Mouse (Mus musculus) forebrain, embryonic 14.5 days (tissue): ENCODE measurements at regions not wholly inside any gene's neighbourhood (a gene's known extent, or its start where the extent isn't known, plus 50 kb on each side); places are given as distances from the start of the nearest gene placed in this dataset.

Experiments used
- ATAC-seq: fragments of 200-750 bp; cut with Nextera tagmentation; 2 replicates; pipeline ENCODE4 v1.8.0; 2017; ENCODE audit warnings: mild to moderate bottlenecking, moderate library complexity
- DNase-seq: peaks from one replicate; pipeline ENCODE4 v3.0.0-alpha.2; 2015; ENCODE audit warnings: low spot score
- H3K27ac ChIP-seq: fragments of 300-500 bp; sonication (generic); 2 replicates; pipeline ENCODE4 v1.5.1; 2014; ENCODE audit warnings: low read depth, mild to moderate bottlenecking, control low read depth, low read length, moderate library complexity
- H3K27me3 ChIP-seq: fragments of 300-500 bp; sonication (generic); replicated peaks from 2 replicates; pipeline ENCODE4 v1.6.1; 2014; ENCODE audit warnings: low read length, control low read depth, mixed read lengths; ENCODE audit not compliant: control insufficient read depth, insufficient read depth
- H3K36me3 ChIP-seq: fragments of 300-500 bp; sonication (generic); 2 replicates; pipeline ENCODE4 v1.6.1; 2014; ENCODE audit warnings: low read length, control low read depth; ENCODE audit not compliant: control insufficient read depth, insufficient read depth
- H3K4me1 ChIP-seq: fragments of 300-500 bp; sonication (generic); 2 replicates; pipeline ENCODE4 v1.6.1; 2014; ENCODE audit warnings: antibody characterized with exemption, low read length, control low read depth; ENCODE audit not compliant: control insufficient read depth, insufficient read depth
- H3K4me2 ChIP-seq: fragments of 300-500 bp; sonication (generic); 2 replicates; pipeline ENCODE4 v1.6.1; 2014; ENCODE audit warnings: mild to moderate bottlenecking, control low read depth, low read length
- H3K4me3 ChIP-seq: fragments of 300-500 bp; sonication (generic); 2 replicates; pipeline ENCODE4 v1.5.1; 2014; ENCODE audit warnings: low read depth, low read length, control low read depth
- H3K9ac ChIP-seq: fragments of 300-500 bp; sonication (generic); 2 replicates; pipeline ENCODE4 v1.6.1; 2014; ENCODE audit warnings: mild to moderate bottlenecking, low read length, control low read depth, moderate library complexity
- H3K9me3 ChIP-seq: fragments of 300-500 bp; sonication (generic); replicated peaks from 2 replicates; pipeline ENCODE4 v1.6.1; 2016; ENCODE audit warnings: low read length, control low read depth, mixed read lengths; ENCODE audit not compliant: control insufficient read depth
- WGBS: fragments of 180-500 bp; shearing (Covaris S2); extraction: QIAGEN DNeasy Blood & Tissue Kit; methylation state at CpG from one replicate; pipeline ENCODE4 v1.1.7; 2014; 5-methylcytosine and 5-hydroxymethylcytosine counted together

- ATAC-seq (no peak), DNase-seq (no peak)
- H3K4me2 ChIP-seq: no peak overlapping the region
- no peaks in the 10 kb centered on the region for H3K4me1 ChIP-seq
- H3K27ac ChIP-seq: no peak overlapping the region
- no peaks in the 10 kb centered on the region for H3K9me3 ChIP-seq
- no peaks in the 10 kb centered on the region for H3K36me3 ChIP-seq
- H3K27me3 ChIP-seq: no peaks in the 10 kb centered on the region
- no peak overlapping the region for H3K9ac ChIP-seq
- WGBS: 92% methylated on average over 5 of the region's 5 CpGs
- H3K4me3 ChIP-seq: no peak overlapping the region
These were observed 77.7 kb upstream of the Cited2 start for GRCm38 (mm10) chr10:17645363-17645762.

- Histone ChIP-seq H3K4me2 (no peak overlapping the region), H3K4me1 (no peaks in the 10 kb centered on the region), H3K27me3 (no peaks in the 10 kb centered on the region), H3K27ac (no peak overlapping the region), H3K9ac (no peak overlapping the region), H3K4me3 (no peak overlapping the region), H3K9me3 (no peaks in the 10 kb centered on the region), H3K36me3 (no peaks in the 10 kb centered on the region)
- no peak for ATAC-seq
- DNase-seq: no peak
- 87% methylated on average over 4 of the region's 4 CpGs for WGBS
These were observed 76.6 kb upstream of the Cited2 start for GRCm38 (mm10) chr10:17646391-17646790.

GRCm38 (mm10) chr10:17648077-17648476, 74.9 kb upstream of the Cited2 start:
- Histone ChIP-seq H3K36me3 (no peaks in the 10 kb centered on the region), H3K27me3 (no peaks in the 10 kb centered on the region), H3K4me3 (no peak overlapping the region), H3K4me2 (no peak overlapping the region), H3K9ac (no peak overlapping the region), H3K9me3 (no peaks in the 10 kb centered on the region), H3K4me1 (no peaks in the 10 kb centered on the region; the same call in 1 of the 2 replicates), H3K27ac (no peak overlapping the region)
- DNase-seq (no peak), ATAC-seq (no peak)
- 80% methylated on average over 6 of the region's 6 CpGs for WGBS

GRCm38 (mm10) chr10:17650997-17651750, 71.8 kb upstream of the Cited2 start:
- Histone ChIP-seq H3K36me3 (no peaks in the 10 kb centered on the region), H3K4me1 (peaks cover 2% of the 10 kb centered on the region; the same call in 1 of the 2 replicates), H3K27ac (no peak overlapping the region), H3K4me3 (no peak overlapping the region), H3K27me3 (no peaks in the 10 kb centered on the region), H3K9ac (no peak overlapping the region), H3K4me2 (no peak overlapping the region), H3K9me3 (no peaks in the 10 kb centered on the region)
- 91% methylated on average over 6 of the region's 6 CpGs for WGBS
- DNase-seq: no peak
- no peak for ATAC-seq

- Histone ChIP-seq H3K9ac (no peak overlapping the region), H3K4me2 (no peak overlapping the region), H3K27ac (no peak overlapping the region), H3K4me3 (no peak overlapping the region), H3K27me3 (no peaks in the 10 kb centered on the region), H3K9me3 (no peaks in the 10 kb centered on the region), H3K36me3 (no peaks in the 10 kb centered on the region), H3K4me1 (peaks cover 2% of the 10 kb centered on the region; the same call in 1 of the 2 replicates)
- peak; percentile 60 for ATAC-seq
- peak; percentile 24 for DNase-seq
- WGBS: 33% methylated on average over 6 of the region's 6 CpGs
These were observed 69.7 kb upstream of the Cited2 start for GRCm38 (mm10) chr10:17653325-17653724.

GRCm38 (mm10) chr10:17653785-17654184, 69.2 kb upstream of the Cited2 start:
- no peaks in the 10 kb centered on the region for H3K27me3 ChIP-seq
- no peak overlapping the region for H3K4me3 ChIP-seq
- H3K4me2 ChIP-seq: no peak overlapping the region
- H3K4me1 ChIP-seq: peaks cover 2% of the 10 kb centered on the region; the same call in 1 of the 2 replicates
- H3K36me3 ChIP-seq: no peaks in the 10 kb centered on the region
- 79% methylated on average over 9 of the region's 9 CpGs for WGBS
- H3K9me3 ChIP-seq: no peaks in the 10 kb centered on the region
- no peak for ATAC-seq
- no peak overlapping the region for H3K27ac ChIP-seq
- no peak overlapping the region for H3K9ac ChIP-seq
- no peak for DNase-seq

GRCm38 (mm10) chr10:17654308-17654858, 68.6 kb upstream of the Cited2 start:
- Histone ChIP-seq H3K36me3 (no peaks in the 10 kb centered on the region), H3K27ac (no peak overlapping the region), H3K9ac (no peak overlapping the region), H3K4me1 (peaks cover 2% of the 10 kb centered on the region; the same call in 1 of the 2 replicates), H3K4me3 (no peak overlapping the region), H3K4me2 (no peak overlapping the region), H3K27me3 (no peaks in the 10 kb centered on the region), H3K9me3 (no peaks in the 10 kb centered on the region)
- 78% methylated on average over 2 of the region's 2 CpGs for WGBS
- DNase-seq (no peak), ATAC-seq (no peak)

- no peak overlapping the region for H3K4me3 ChIP-seq
- ATAC-seq: no peak
- no peaks in the 10 kb centered on the region for H3K36me3 ChIP-seq
- H3K9ac ChIP-seq: no peak overlapping the region
- no peak for DNase-seq
- no peaks in the 10 kb centered on the region for H3K27me3 ChIP-seq
- 57% methylated on average over 10 of the region's 10 CpGs for WGBS
- H3K27ac ChIP-seq: no peak overlapping the region
- H3K9me3 ChIP-seq: no peaks in the 10 kb centered on the region
- no peak overlapping the region for H3K4me2 ChIP-seq
- H3K4me1 ChIP-seq: peaks cover 2% of the 10 kb centered on the region; the same call in 1 of the 2 replicates
These were observed 67.5 kb upstream of the Cited2 start for GRCm38 (mm10) chr10:17655459-17656051.

- DNase-seq (no peak), ATAC-seq (no peak)
- H3K4me3 ChIP-seq: no peak overlapping the region
- H3K36me3 ChIP-seq: no peaks in the 10 kb centered on the region
- H3K4me1 ChIP-seq: peaks cover 2% of the 10 kb centered on the region; the same call in 1 of the 2 replicates
- H3K4me2 ChIP-seq: no peak overlapping the region
- H3K27ac ChIP-seq: no peak overlapping the region
- no peak overlapping the region for H3K9ac ChIP-seq
- WGBS: 88% methylated on average over 10 of the region's 10 CpGs
- H3K27me3 ChIP-seq: no peaks in the 10 kb centered on the region
- no peaks in the 10 kb centered on the region for H3K9me3 ChIP-seq
These were observed 66.7 kb upstream of the Cited2 start for GRCm38 (mm10) chr10:17656305-17656704.
